Mouse (Mus musculus): ENCODE data around the gene Araf.

DNA sequence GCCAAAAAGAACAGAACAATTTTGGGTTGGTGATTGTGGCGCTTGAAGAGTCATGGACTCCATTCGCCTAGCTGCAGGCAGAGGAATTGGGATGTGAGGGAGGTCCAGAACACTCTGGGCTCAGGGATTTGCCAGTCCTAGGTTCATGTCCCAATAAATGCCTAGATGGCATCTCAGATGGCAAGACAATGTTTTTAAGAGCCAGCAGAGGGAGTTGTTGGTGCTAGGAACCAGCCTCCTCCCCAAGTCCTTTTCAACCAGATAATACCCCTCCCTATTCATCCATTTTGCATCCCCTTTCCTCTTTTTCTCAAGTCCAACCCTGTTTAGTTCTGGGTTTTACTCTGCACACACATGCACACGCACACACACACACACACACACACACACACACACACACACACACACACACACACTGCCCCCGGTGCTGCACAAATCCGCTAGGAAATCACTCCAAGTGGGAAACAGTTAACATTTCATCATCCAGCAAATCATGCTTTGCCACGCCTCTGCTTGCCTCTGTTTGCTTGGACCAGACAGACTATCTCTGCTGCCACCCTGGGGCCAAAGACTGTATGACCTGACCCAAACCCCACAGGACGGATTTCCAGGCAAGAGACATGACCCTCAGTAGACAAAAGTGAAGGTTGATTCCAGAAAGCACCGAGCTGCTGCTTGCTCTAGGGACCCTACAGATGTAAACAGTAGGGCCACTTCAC lies 22.3 kb downstream of the Araf start:
- TF ChIP-seq CTCF (IDR thresholded peaks at IDR 0.05; ENCODE audit: control insufficient read depth, insufficient read depth, low read length) = peak; percentile 52
- TF ChIP-seq POLR2A (IDR thresholded peaks at IDR 0.05; ENCODE audit: borderline replicate concordance, control insufficient read depth, low read depth, low read length) = no peak
